Mouse (Mus musculus) cerebellum, adult 2 months (tissue): ENCODE measurements around the gene Pde7b. TPM values are rescaled to one million over a fixed set of nuclear protein-coding genes. Genes with fewer than 3 reads are reported as not detected.

Source experiments
- DNase-seq, 2 experiments: peaks; one replicate each; pipeline ENCODE4 v3.0.0; 2021
- H3K27ac ChIP-seq: fragments of 200-500 bp; 2 replicates; pipeline ENCODE4 v1.5.1; 2012; ENCODE audit warnings: low read length, control low read depth, inconsistent platforms; ENCODE audit not compliant: insufficient read depth
- H3K27me3 ChIP-seq: fragments of 200-500 bp; 2 replicates; pipeline ENCODE4 v1.6.1; 2012; ENCODE audit warnings: inconsistent platforms, mild to moderate bottlenecking, low read length, moderate library complexity; ENCODE audit not compliant: control insufficient read depth, insufficient read depth
- H3K4me1 ChIP-seq: fragments of 200-500 bp; 2 replicates; pipeline ENCODE4 v1.6.1; 2011; ENCODE audit warnings: low read length; ENCODE audit not compliant: control insufficient read depth, insufficient read depth
- H3K4me3 ChIP-seq: fragments of 200-500 bp; replicated peaks from 2 replicates; pipeline ENCODE3; 2011; ENCODE audit warnings: mild to moderate bottlenecking, low read depth, low read length, control low read depth; ENCODE audit not compliant: insufficient read depth
- CTCF ChIP-seq: fragments of 200-500 bp; IDR thresholded peaks from 2 replicates; pipeline ENCODE4 v1.5.1; 2011; ENCODE audit warnings: low read depth, mild to moderate bottlenecking, control low read depth, low read length, moderate library complexity, borderline replicate concordance; ENCODE audit not compliant: insufficient read depth
- POLR2A ChIP-seq: fragments of 200-500 bp; IDR thresholded peaks from 2 replicates; pipeline ENCODE4 v1.6.1; 2011; ENCODE audit warnings: low read length, control low read depth, borderline replicate concordance; ENCODE audit not compliant: insufficient read depth
- WGBS: fragments of 180-500 bp; shearing (Covaris S2); methylation state at CpG from one replicate; pipeline ENCODE4 v1.1.7; 2018; 5-methylcytosine and 5-hydroxymethylcytosine counted together
- polyA plus RNA-seq: library from polyadenylated mRNA; depleted of rRNA; stranded (reverse); fragments of >200 nt; gene quantifications from 2 replicates; pipeline ENCODE4 v1.2.3, GENCODE M21; 2012

Gene Pde7b
- polyA plus RNA-seq, 1 experiment, result 8.5 TPM

- Histone ChIP-seq H3K27me3 (no peaks in the 10 kb centered on the region), H3K27ac (no peak overlapping the region), H3K4me3 (no peak overlapping the region), H3K4me1 (no peaks in the 10 kb centered on the region)
- TF ChIP-seq CTCF, result no peak
- TF ChIP-seq POLR2A, result no peak
- DNase-seq, result no peak
- WGBS, result 98% methylated on average over 1 of the region's 1 CpGs
These were observed 91.8 kb downstream of the Pde7b start for GRCm38 (mm10) chr10:20633085-20633415.

DNA sequence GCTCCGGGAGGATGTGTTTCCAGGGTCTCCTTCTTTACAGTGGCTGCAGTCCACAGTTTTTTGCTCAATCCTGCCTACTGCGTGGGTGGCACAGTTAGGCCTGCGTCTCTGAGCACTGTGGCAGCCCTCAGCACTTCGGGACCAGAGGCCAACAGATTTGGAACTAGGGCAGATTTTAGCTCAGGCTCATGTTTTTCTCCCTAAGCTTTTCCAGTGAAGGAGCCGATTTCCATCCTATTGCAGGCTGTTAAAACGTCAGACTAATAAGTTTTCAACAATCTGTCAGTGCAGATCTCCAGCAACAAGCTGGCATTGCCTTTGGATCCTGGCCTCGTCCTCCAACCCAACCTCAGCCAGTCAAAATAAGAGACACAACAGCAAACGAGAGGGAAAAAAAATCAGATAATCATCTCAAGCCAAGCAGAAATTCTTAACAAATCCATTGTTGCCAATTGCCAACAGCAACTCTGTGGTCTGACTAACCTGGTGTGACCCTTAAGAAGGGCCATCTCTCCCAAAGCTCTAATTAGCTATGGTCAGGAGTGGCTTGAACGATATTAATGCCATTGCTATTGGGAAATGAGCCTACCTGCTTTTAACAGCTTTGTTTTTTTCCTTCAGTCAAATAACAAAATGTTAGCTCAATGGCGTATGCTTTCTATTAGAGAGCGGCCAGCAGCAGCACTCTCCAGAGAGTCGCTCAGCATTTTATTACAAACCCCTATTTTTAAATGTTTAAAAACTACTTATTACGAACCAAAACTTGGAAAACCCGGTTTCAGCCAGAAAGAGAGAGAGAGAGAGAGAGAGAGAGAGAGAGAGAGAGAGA is 92.4 kb downstream of the Pde7b start:
- Histone ChIP-seq H3K4me3 (no peak overlapping the region), H3K27ac (no peak overlapping the region), H3K27me3 (no peaks in the 10 kb centered on the region), H3K4me1 (no peaks in the 10 kb centered on the region)
- no peak for TF ChIP-seq CTCF
- no peak for TF ChIP-seq POLR2A
- DNase-seq, result no peak
- WGBS, result 34% methylated on average over 14 of the region's 14 CpGs

DNA sequence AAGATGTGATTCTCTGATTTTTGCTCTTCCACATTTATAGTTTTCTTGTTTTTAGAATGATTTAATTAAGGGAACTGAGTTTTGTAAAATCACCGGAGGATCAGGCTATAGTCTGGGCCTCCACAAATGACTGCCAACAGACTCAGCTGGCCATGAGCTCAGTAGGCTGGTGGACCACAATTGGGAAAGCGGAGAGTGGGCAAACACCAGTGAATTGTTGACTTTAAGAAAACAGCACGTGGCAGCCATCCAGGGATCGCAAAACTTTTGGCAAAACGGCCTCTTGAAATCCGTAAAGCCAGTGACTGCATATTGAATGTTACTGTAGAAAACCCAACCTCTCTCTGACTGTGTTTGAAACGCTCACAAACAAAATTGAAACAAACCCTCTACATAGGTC is 94.8 kb downstream of the Pde7b start:
- H3K27ac ChIP-seq, result no peak overlapping the region
- no peaks in the 10 kb centered on the region for H3K4me1 ChIP-seq
- WGBS, result 28% methylated on average over 7 of the region's 7 CpGs
- no peak overlapping the region for H3K4me3 ChIP-seq
- no peak for DNase-seq
- H3K27me3 ChIP-seq, result no peaks in the 10 kb centered on the region
- TF ChIP-seq CTCF, result no peak
- no peak for TF ChIP-seq POLR2A

DNA sequence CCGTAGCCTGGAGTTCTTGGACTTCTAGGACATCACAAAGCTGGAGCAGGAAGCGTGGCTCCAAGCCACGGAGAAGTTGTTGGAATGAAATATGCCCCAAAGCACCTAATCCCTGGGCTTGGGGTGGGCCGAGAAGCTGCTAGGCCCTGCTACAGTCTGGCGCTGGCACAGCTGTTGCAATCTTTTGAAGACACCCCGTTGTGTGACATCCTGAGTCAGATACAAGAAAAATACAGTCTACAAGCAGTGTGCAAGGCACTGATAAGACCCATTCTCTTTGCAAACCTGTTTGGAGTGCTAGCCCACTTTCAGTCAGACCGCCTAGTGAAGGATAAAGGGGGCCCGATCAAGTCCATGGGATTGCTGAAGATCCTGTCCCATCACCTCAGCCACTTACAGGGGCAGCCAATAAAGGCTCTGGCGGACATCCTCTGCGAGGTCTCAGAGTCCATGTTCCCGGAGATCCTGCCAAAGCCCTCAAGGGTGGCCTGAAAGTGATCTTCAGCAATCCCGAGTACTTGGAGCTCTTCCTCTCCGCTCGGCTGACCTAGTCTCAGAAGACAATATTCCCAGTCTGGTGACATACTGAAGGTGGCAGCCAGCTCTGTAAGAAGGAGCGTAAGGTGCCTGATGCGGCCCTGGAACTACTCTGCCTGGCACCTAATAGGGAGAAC is 99.0 kb downstream of the Pde7b start:
- no peaks in the 10 kb centered on the region for H3K27me3 ChIP-seq
- no peaks in the 10 kb centered on the region for H3K4me1 ChIP-seq
- 75% methylated on average over 16 of the region's 16 CpGs for WGBS
- no peak overlapping the region for H3K27ac ChIP-seq
- H3K4me3 ChIP-seq, result no peak overlapping the region
- no peak for DNase-seq
- TF ChIP-seq POLR2A (no peak), CTCF (no peak)

- no peak for DNase-seq
- Histone ChIP-seq H3K4me3 (no peak overlapping the region), H3K4me1 (no peaks in the 10 kb centered on the region), H3K27me3 (no peaks in the 10 kb centered on the region), H3K27ac (no peak overlapping the region)
- 78% methylated on average over 8 of the region's 8 CpGs for WGBS
- TF ChIP-seq CTCF (no peak), POLR2A (no peak)
These were observed 103.0 kb downstream of the Pde7b start for GRCm38 (mm10) chr10:20621661-20622454.

DNA sequence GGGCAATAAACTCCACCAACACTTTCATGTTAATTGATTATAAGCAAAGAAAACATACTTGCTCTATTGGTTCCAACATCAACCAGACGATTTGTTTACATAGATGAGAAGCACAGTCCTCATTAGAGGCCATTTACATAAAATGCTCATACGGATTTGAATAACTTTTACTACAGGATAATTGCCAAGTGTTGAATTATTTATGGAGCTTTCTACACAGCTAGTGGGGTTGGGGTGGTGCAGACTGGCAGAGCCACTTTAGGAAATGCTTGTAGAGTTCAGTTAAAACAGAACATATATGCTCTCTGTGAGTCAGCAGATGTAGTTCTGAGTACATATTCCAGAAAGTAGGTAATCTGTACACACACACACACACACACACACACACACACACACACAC is 118.9 kb downstream of the Pde7b start:
- H3K4me3 ChIP-seq, result no peak overlapping the region
- 39% methylated on average over 2 of the region's 2 CpGs for WGBS
- no peak for TF ChIP-seq POLR2A
- TF ChIP-seq CTCF, result no peak
- no peak overlapping the region for H3K27ac ChIP-seq
- no peak for DNase-seq
- H3K27me3 ChIP-seq, result no peaks in the 10 kb centered on the region
- no peaks in the 10 kb centered on the region for H3K4me1 ChIP-seq

- no peak for DNase-seq
- H3K4me1 ChIP-seq, result no peaks in the 10 kb centered on the region
- no peak overlapping the region for H3K27ac ChIP-seq
- TF ChIP-seq POLR2A (no peak), CTCF (no peak)
- 57% methylated on average over 5 of the region's 5 CpGs for WGBS
- H3K27me3 ChIP-seq, result no peaks in the 10 kb centered on the region
- no peak overlapping the region for H3K4me3 ChIP-seq
These were observed 129.6 kb downstream of the Pde7b start for GRCm38 (mm10) chr10:20595107-20595810.
